Comparison of ENCODE assay signal across 8 mouse cellular contexts in the genomic region with DNA sequence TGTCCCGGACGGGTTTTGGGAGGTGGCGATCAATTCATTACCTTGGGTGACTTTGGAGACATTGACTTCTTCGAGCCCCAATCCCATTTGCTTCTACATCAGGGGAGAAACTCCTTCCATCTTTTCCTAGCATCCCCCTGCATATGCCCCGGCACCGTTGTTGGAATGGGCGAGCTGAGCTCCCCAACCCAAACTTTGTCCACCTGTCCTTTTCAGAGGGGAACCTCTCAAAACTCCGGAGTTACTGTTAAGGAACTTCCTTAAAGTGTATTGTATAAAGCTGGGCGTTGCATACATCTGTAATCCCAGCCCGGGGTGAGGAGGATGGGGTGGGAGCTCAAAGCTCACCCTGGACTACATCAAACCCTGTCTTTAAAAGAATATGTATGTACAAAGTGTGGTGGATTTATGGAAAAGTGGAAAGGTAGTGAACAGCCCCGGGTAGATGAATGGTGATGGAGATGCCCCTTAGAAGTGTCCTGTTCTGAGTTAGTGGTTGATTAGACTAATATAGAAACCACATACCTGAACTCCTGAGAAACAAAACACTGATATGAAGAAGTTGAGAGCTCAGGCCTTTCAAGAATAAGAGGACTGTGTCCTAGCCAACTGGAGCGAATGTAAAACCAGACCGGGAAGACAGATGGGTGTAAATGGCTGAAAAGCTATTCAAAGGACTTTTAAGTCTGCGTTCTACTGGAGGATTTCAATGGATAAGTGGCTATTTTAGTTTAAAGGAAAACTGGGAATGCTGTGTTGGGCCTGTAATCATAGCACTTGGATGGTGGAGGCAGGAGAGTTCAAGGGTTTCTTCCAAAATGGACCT. TPM values are rescaled to one million over a fixed set of nuclear protein-coding genes. Genes with fewer than 3 reads are reported as not detected.
DNase-seq lines count a peak whose midpoint lies in the region; ATAC-seq and TF ChIP-seq lines count a peak whose summit lies in the region.

No protein-coding gene starts in this region.

- TF ChIP-seq CTCF in lung, embryonic 14.5 days (IDR thresholded peaks at IDR 0.05; ENCODE audit: low read depth), result no peak
- TF ChIP-seq CTCF in olfactory bulb, adult 2 months (IDR thresholded peaks at IDR 0.05; ENCODE audit: insufficient read depth, low read depth, low read length), result no peak

- H3K4me1 ChIP-seq in lung, embryonic 14.5 days (ENCODE audit: insufficient read depth), result peaks cover 5% of the 10 kb centered on the region; the same call in 1 of the 2 replicates
- no peaks in the 10 kb centered on the region for H3K4me1 ChIP-seq in embryonic facial prominence, embryonic 11.5 days (ENCODE audit: control insufficient read depth, insufficient read depth, low read length)
- peaks cover 16% of the 10 kb centered on the region for H3K4me1 ChIP-seq in limb, embryonic 10.5 days
- no peaks in the 10 kb centered on the region for H3K4me1 ChIP-seq in olfactory bulb, adult 2 months (ENCODE audit: control insufficient read depth, insufficient read depth, low read length)

- no peaks in the 10 kb centered on the region for H3K9me3 ChIP-seq in lung, embryonic 14.5 days (ENCODE audit: low read depth, low read length)
- no peaks in the 10 kb centered on the region for H3K9me3 ChIP-seq in embryonic facial prominence, embryonic 11.5 days (replicated peaks; ENCODE audit: control insufficient read depth, low read length)
- H3K9me3 ChIP-seq in limb, embryonic 10.5 days (replicated peaks), result no peaks in the 10 kb centered on the region

- peak overlapping the region; percentile 67 for H3K9ac ChIP-seq in lung, embryonic 14.5 days
- peak overlapping the region; percentile 81 for H3K9ac ChIP-seq in embryonic facial prominence, embryonic 11.5 days (replicated peaks; ENCODE audit: low read length)

- H3K27ac ChIP-seq in lung, embryonic 14.5 days (ENCODE audit: low read depth), result peak overlapping the region; percentile 95
- peak overlapping the region; percentile 83; the same call in 1 of the 2 replicates for H3K27ac ChIP-seq in embryonic facial prominence, embryonic 11.5 days (replicated peaks; ENCODE audit: low read depth, low read length)
- H3K27ac ChIP-seq in limb, embryonic 10.5 days, result peak overlapping the region; percentile 94
- H3K27ac ChIP-seq in olfactory bulb, adult 2 months (ENCODE audit: insufficient read depth, low read depth, low read length), result no peak overlapping the region

- peak; percentile 23 for ATAC-seq in lung, embryonic 14.5 days (ENCODE audit: insufficient read depth)
- ATAC-seq in embryonic facial prominence, embryonic 11.5 days (replicated peaks; ENCODE audit: insufficient number of reproducible peaks, low FRiP score, low TSS enrichment, low read depth), result peak; percentile 29; the same call in 1 of the 2 replicates

- peak overlapping the region; percentile 78 for H3K4me2 ChIP-seq in lung, embryonic 14.5 days
- H3K4me2 ChIP-seq in embryonic facial prominence, embryonic 11.5 days (ENCODE audit: low read depth, low read length), result peak overlapping the region; percentile 38

- no peak for TF ChIP-seq POLR2A in olfactory bulb, adult 2 months (IDR thresholded peaks at IDR 0.05; ENCODE audit: insufficient read depth, low read depth, low read length)

- H3K27me3 ChIP-seq in lung, embryonic 14.5 days (ENCODE audit: insufficient read depth, low read length), result no peaks in the 10 kb centered on the region
- H3K27me3 ChIP-seq in embryonic facial prominence, embryonic 11.5 days (ENCODE audit: control insufficient read depth, insufficient read depth, low read length), result no peaks in the 10 kb centered on the region
- H3K27me3 ChIP-seq in limb, embryonic 10.5 days (ENCODE audit: low read depth, poor library complexity, severe bottlenecking), result no peaks in the 10 kb centered on the region

- peak; percentile 17 for DNase-seq in lung, embryonic 14.5 days
- DNase-seq in lung, postnatal 36 days, result no peak
- no peak for DNase-seq in embryonic facial prominence, embryonic 11.5 days (ENCODE audit: low spot score)
- DNase-seq in limb, embryonic 10.5 days (ENCODE audit: low spot score), result no peak
- no peak for DNase-seq in adrenal gland, postnatal 10 days
- no peak for DNase-seq in ovary, adult 18-20 months (ENCODE audit: low spot score)
- DNase-seq in thymus, postnatal 4 days, result no peak

- 11% methylated on average over 14 of the region's 14 CpGs for WGBS in lung, embryonic 14.5 days
- WGBS in embryonic facial prominence, embryonic 11.5 days, result 12% methylated on average over 14 of the region's 14 CpGs
- WGBS in limb, embryonic 10.5 days, result 17% methylated on average over 14 of the region's 14 CpGs
- WGBS in olfactory bulb, adult 2 months, result 3% methylated on average over 14 of the region's 14 CpGs

- peak overlapping the region; percentile 60 for H3K4me3 ChIP-seq in lung, embryonic 14.5 days (ENCODE audit: low read depth, low read length)
- H3K4me3 ChIP-seq in embryonic facial prominence, embryonic 11.5 days (ENCODE audit: low read depth, low read length), result peak overlapping the region; percentile 63
- peak overlapping the region; percentile 75 for H3K4me3 ChIP-seq in limb, embryonic 10.5 days
- peak overlapping the region; percentile 72 for H3K4me3 ChIP-seq in olfactory bulb, adult 2 months (ENCODE audit: insufficient read depth, low read depth, low read length)

- H3K36me3 ChIP-seq in lung, embryonic 14.5 days (ENCODE audit: insufficient read depth), result 0 out of 2 replicates have a peak, but pooled peaks cover 5% of the 10 kb centered on the region
- no peaks in the 10 kb centered on the region for H3K36me3 ChIP-seq in embryonic facial prominence, embryonic 11.5 days (replicated peaks; ENCODE audit: control insufficient read depth, insufficient read depth, low read depth, low read length)
- H3K36me3 ChIP-seq in limb, embryonic 10.5 days, result peaks cover 7% of the 10 kb centered on the region; the same call in 1 of the 2 replicates

RNA-seq across cellular contexts. Expression of a gene that starts 0.7 kb away (rescaled TPM):
- polyA plus RNA-seq in lung, embryonic 14.5 days (2014; fragmentation: Nextera tagmentation; extraction: Ambion mirVana), result 22.3 and 22.6 TPM in 2 replicates
- polyA plus RNA-seq in embryonic facial prominence, embryonic 11.5 days (2014; fragmentation: Nextera tagmentation; extraction: Ambion mirVana), result 12.2 and 12.4 TPM in 2 replicates
- polyA plus RNA-seq in limb, embryonic 10.5 days (2016; fragmentation: Nextera tagmentation; extraction: Ambion mirVana), result 20.9 and 25.3 TPM in 2 replicates
- polyA plus RNA-seq in olfactory bulb, adult 2 months (2012; ENCODE audit: insufficient read depth, insufficient read length, low replicate concordance, missing spikeins), result not detected in 2 replicates
- 10 to 100 TPM; 22.3 to 26.8 TPM for total RNA-seq in adrenal gland, postnatal 10 days (2021)

Comparison
In these comparisons a context has a peak if more than half of its experiments do, and no peak if none do; other contexts are left out.
1. RNA of a gene that starts 0.7 kb away (polyA plus RNA-seq): 22.3 to 22.6 TPM in lung, embryonic 14.5 days, 20.9 to 25.3 TPM in limb, embryonic 10.5 days and 12.2 to 12.4 TPM in embryonic facial prominence, embryonic 11.5 days; not detected in olfactory bulb, adult 2 months; every median in the first group is over 10 times any median in the second.
2. Peak in every context shown above with its lines, with median percentiles within 50 percentile points of each other: H3K4me3 ChIP-seq.